Mouse (Mus musculus): ENCODE data around the gene Ldlr.

DNA sequence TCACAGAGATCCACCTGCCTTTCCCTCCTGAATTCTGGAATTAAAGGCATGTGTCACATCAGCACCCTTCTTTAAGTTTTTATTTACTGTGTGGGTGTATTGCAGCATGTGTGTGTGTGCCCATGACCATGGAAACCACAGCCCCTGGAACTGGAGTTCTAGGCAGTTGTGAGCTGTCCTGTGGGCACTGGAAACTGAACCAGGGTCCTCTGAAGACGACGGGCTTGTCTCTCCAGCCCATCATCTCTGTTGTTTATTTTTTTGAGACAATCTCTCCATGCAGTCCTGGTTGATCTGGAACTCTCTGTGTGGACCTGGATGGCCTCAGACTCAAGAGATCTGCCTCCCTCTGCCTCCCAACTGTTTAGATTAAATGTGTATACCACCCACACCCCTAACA is 6.3 kb upstream of the Ldlr start:
- TF ChIP-seq POLR2A (IDR thresholded peaks at IDR 0.05; ENCODE audit: control insufficient read depth in 1 of 2, insufficient read depth in 1 of 2, low read depth in 1 of 2, low read length in 2 of 2, poor library complexity in 1 of 2) (no peak), MAX (IDR thresholded peaks at IDR 0.05; ENCODE audit: low read length) (no peak), EP300 (IDR thresholded peaks at IDR 0.05; ENCODE audit: low read depth in 1 of 2, low read length in 2 of 2) (no peak), CTCF (IDR thresholded peaks at IDR 0.05 in 2 of 3, conservative IDR thresholded peaks at IDR 0.05 in 1 of 3; ENCODE audit: control insufficient read depth in 1 of 3, insufficient read depth in 1 of 3, low read depth in 2 of 3, low read length in 3 of 3, poor library complexity in 1 of 3, severe bottlenecking in 1 of 3) (no peak), BHLHE40 (IDR thresholded peaks at IDR 0.05; ENCODE audit: borderline replicate concordance, low read depth, low read length) (no peak), ZC3H11A (IDR thresholded peaks at IDR 0.05; ENCODE audit: low read depth, low read length) (no peak), POLR2AphosphoS2 (IDR thresholded peaks at IDR 0.05; ENCODE audit: low read length) (no peak)

Measured in MEL (cell line).